ENCODE assay signal across 9 mouse cellular contexts in the genomic region with DNA sequence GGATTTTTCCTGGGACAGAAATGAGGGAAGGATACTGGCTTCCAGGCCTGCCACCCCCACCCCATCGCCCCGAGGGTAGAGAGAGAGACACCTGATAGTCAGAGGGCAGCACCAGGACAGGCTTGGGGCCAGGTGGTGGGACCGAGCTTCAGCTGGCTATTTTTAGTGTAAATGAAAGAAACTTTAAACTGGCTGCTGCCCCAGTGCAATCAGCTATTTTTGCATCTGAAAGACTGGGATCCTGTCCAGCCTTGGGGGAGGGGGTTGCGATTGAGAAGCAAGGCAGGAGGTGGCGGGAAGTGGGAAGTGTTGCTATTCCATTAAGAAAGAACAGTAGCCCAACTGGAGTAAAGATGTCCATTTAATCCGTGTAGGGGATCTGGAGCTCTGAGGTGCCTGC.
DNase-seq lines count a peak whose midpoint lies in the region; ATAC-seq and TF ChIP-seq lines count a peak whose summit lies in the region.
"Had no signal": no experiment of that assay in that cellular context is flagged by ENCODE, and none has a peak within 500 bp of the region (broad histone marks: within the 10 kb centered on the region; RNA-seq: fewer than 3 reads in every experiment).

No protein-coding gene starts in this region.

- no peaks in the 10 kb centered on the region for H3K27me3 ChIP-seq in hindbrain, embryonic 14.5 days (ENCODE audit: control insufficient read depth, insufficient read depth, low read length)
- H3K27me3 ChIP-seq in hindbrain, embryonic 11.5 days (ENCODE audit: control insufficient read depth, insufficient read depth, low read length) = no peaks in the 10 kb centered on the region
- H3K27me3 ChIP-seq in hindbrain, embryonic 10.5 days (ENCODE audit: insufficient read depth, poor library complexity, severe bottlenecking) = peaks cover 6% of the 10 kb centered on the region

- TF ChIP-seq CTCF in layer of hippocampus, adult 2 months (conservative IDR thresholded peaks at IDR 0.05) = no peak

- no peaks in the 10 kb centered on the region for H3K4me1 ChIP-seq in hindbrain, embryonic 14.5 days (replicated peaks; ENCODE audit: control insufficient read depth, insufficient read depth, low read length)
- H3K4me1 ChIP-seq in hindbrain, embryonic 11.5 days (replicated peaks; ENCODE audit: control insufficient read depth, insufficient read depth, low read length) = no peaks in the 10 kb centered on the region
- H3K4me1 ChIP-seq in hindbrain, embryonic 10.5 days (replicated peaks) = 0 out of 2 replicates have a peak, but pooled peaks cover 7% of the 10 kb centered on the region

- no peak overlapping the region for H3K9ac ChIP-seq in hindbrain, embryonic 14.5 days
- H3K9ac ChIP-seq in hindbrain, embryonic 11.5 days (ENCODE audit: low read depth, low read length) = no peak overlapping the region

- no peak overlapping the region for H3K4me2 ChIP-seq in hindbrain, embryonic 14.5 days (replicated peaks)
- H3K4me2 ChIP-seq in hindbrain, embryonic 11.5 days (replicated peaks; ENCODE audit: low read depth, low read length) = no peak overlapping the region

- no peaks in the 10 kb centered on the region for H3K36me3 ChIP-seq in hindbrain, embryonic 14.5 days (replicated peaks; ENCODE audit: control insufficient read depth, insufficient read depth)
- H3K36me3 ChIP-seq in hindbrain, embryonic 11.5 days (ENCODE audit: control insufficient read depth, insufficient read depth, low read length) = no peaks in the 10 kb centered on the region
- no peaks in the 10 kb centered on the region for H3K36me3 ChIP-seq in hindbrain, embryonic 10.5 days
- H3K36me3 ChIP-seq: G1E had no signal

- DNase-seq in hindbrain, embryonic 14.5 days (ENCODE audit: low spot score) = peak; percentile 45
- no peak for DNase-seq in hindbrain, embryonic 11.5 days (ENCODE audit: low spot score)
- DNase-seq in brain, adult 2 months (ENCODE audit: low read depth, low spot score) = peak; percentile 70
- peak; percentile 74 to 84 for DNase-seq in heart, adult 9 months (ENCODE audit: low spot score in 2 of 2)
- DNase-seq in layer of hippocampus, adult 2 months (ENCODE audit: low spot score in 2 of 2) = peak; percentile 47 to 72
- peak; percentile 70 to 77 for DNase-seq in right cerebral cortex, adult 2 months (ENCODE audit: low spot score in 2 of 2)
- DNase-seq in yolk sac, embryonic 10.5 days (ENCODE audit: low spot score) = no peak
- DNase-seq in hindbrain, embryonic 10.5 days (ENCODE audit: low spot score) = no peak

- H3K4me3 ChIP-seq in hindbrain, embryonic 14.5 days (replicated peaks; ENCODE audit: low read length) = no peak overlapping the region
- no peak overlapping the region for H3K4me3 ChIP-seq in hindbrain, embryonic 11.5 days (ENCODE audit: low read depth, low read length)
- H3K4me3 ChIP-seq in layer of hippocampus, adult 2 months = no peak overlapping the region
- H3K4me3 ChIP-seq in hindbrain, embryonic 10.5 days = no peak overlapping the region

- no peaks in the 10 kb centered on the region for H3K9me3 ChIP-seq in hindbrain, embryonic 14.5 days (ENCODE audit: control insufficient read depth, low read length)
- H3K9me3 ChIP-seq in hindbrain, embryonic 11.5 days (ENCODE audit: control insufficient read depth, low read length) = no peaks in the 10 kb centered on the region
- no peaks in the 10 kb centered on the region; the same call in 1 of the 2 replicates for H3K9me3 ChIP-seq in hindbrain, embryonic 10.5 days
- H3K9me3 ChIP-seq: G1E had no signal

- H3K27ac ChIP-seq in hindbrain, embryonic 14.5 days = no peak overlapping the region
- no peak overlapping the region for H3K27ac ChIP-seq in hindbrain, embryonic 11.5 days (ENCODE audit: low read depth, low read length)
- no peak overlapping the region for H3K27ac ChIP-seq in layer of hippocampus, adult 2 months
- no peak overlapping the region for H3K27ac ChIP-seq in hindbrain, embryonic 10.5 days

- WGBS in hindbrain, embryonic 14.5 days = 18% methylated on average over 6 of the region's 6 CpGs
- 28% methylated on average over 6 of the region's 6 CpGs for WGBS in hindbrain, embryonic 11.5 days
- 32% methylated on average over 6 of the region's 6 CpGs for WGBS in hindbrain, embryonic 10.5 days

- ATAC-seq in hindbrain, embryonic 14.5 days (ENCODE audit: low FRiP score) = no peak
- no peak for ATAC-seq in hindbrain, embryonic 11.5 days (ENCODE audit: low FRiP score)

Comparison
In these comparisons a context has a peak if more than half of its experiments do, and no peak if none do; other contexts are left out.
1. DNase-seq: peak in hindbrain, embryonic 14.5 days (single experiment), brain, adult 2 months (single experiment), heart, adult 9 months (2 of 2), layer of hippocampus, adult 2 months (2 of 2) and right cerebral cortex, adult 2 months (2 of 2); none in hindbrain, embryonic 11.5 days (single experiment), yolk sac, embryonic 10.5 days (single experiment) and hindbrain, embryonic 10.5 days (single experiment).